Mouse (Mus musculus): Measurements from ENCODE around the gene Inf2. TPM values are rescaled to one million over a fixed set of nuclear protein-coding genes. Genes with fewer than 3 reads are reported as not detected.

Gene Inf2
- polyA plus RNA-seq (2015; fragmentation: Nextera tagmentation; extraction: Ambion mirVana): 1.6 and 2.6 TPM in 2 replicates

DNA sequence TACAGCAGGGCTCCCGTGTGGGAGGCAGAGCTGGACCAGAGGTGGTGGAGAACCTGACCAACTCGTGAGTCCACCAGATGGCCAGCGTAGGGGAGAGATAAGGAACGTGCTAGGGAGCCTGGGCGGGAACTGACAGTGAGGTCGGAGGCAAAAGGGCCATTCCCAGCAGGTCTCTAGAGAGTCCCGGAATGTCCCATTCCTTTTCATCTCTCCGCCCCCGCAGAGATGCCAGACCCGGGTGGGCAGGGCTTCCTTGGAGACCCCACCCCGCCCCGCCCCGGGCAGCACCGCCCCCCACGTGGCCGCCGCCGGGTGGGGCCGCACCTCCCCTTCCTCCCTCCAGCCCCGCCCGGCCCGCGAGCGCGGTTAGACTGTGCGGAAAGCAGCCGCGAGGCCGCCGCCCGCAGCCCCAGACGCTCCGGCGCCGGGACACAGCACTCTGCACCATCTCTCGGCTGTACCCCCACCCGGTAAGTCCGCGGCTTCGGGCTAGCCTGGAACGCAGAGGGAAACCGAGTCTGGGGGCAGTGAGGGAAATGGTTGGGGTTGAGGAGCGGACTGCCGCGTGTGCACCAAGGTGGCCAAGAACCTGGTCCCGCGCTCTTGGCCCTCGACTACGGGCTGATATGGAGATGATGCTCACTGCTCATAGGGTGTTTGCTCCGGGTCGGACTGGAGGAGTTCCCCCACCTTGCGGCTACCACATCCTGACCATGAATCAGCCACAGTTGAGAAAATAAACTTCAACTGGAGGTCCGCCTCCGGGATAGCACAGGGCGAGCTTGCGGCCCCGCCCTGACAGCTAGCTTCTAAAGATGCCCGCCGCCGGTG is at the start of gene Inf2:
Gene Inf2 (plus strand): TSS at position 359 of the 831 bp plus-strand sequence.
- Histone ChIP-seq H3K9me3 (ENCODE audit: control insufficient read depth, low read length) (no peaks in the 10 kb centered on the region), H3K36me3 (ENCODE audit: control insufficient read depth, insufficient read depth, low read length) (no peaks in the 10 kb centered on the region), H3K4me3 (ENCODE audit: low read length) (peak within 1 kb of the TSS; percentile 64), H3K9ac (ENCODE audit: low read depth, low read length) (peak within 1 kb of the TSS; percentile 77), H3K27ac (ENCODE audit: low read length) (no peak within 1 kb of the TSS), H3K4me1 (ENCODE audit: control insufficient read depth, insufficient read depth, low read length) (peaks cover 44% of the 10 kb centered on the region), H3K4me2 (ENCODE audit: low read depth, low read length) (peak within 1 kb of the TSS; percentile 98), H3K27me3 (replicated peaks; ENCODE audit: control insufficient read depth, insufficient read depth, low read length) (no peaks in the 10 kb centered on the region)
- under 1% methylated on average over 59 of the region's 60 CpGs for WGBS
- ATAC-seq: peak; percentile 88

DNA sequence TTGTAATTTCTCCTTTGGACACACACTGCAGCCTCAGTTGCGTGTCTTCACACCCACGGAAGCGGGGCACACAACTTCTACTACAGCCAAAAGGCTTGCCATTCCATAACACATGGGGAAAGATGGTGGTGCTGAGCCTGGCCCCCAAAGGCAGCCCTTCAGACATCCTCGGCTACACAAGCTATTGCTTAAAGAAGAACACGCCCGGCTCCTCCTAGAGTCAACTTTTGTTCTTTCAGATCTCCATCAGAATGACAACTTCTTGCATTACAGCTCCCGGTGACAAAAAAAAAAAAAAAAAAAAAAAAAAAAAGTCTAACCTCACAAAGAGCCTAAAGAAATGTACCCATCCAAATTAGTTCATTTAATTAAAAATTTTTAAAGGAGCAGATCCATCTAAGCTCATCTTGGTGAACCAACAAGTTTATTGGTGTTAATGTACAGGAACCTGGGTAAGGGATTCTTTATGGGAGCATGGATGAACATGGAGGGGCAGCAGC is 49.1 kb upstream of the Inf2 start:
- Histone ChIP-seq H3K4me2 (ENCODE audit: low read depth, low read length) (no peak overlapping the region), H3K4me1 (ENCODE audit: control insufficient read depth, insufficient read depth, low read length) (no peaks in the 10 kb centered on the region; the same call in 1 of the 2 replicates), H3K27ac (ENCODE audit: low read length) (no peak overlapping the region), H3K4me3 (ENCODE audit: low read length) (no peak overlapping the region), H3K27me3 (replicated peaks; ENCODE audit: control insufficient read depth, insufficient read depth, low read length) (no peaks in the 10 kb centered on the region), H3K36me3 (ENCODE audit: control insufficient read depth, insufficient read depth, low read length) (no peaks in the 10 kb centered on the region), H3K9me3 (ENCODE audit: control insufficient read depth, low read length) (no peaks in the 10 kb centered on the region), H3K9ac (ENCODE audit: low read depth, low read length) (no peak overlapping the region)
- WGBS: 89% methylated on average over 7 of the region's 7 CpGs
- no peak for ATAC-seq

DNA sequence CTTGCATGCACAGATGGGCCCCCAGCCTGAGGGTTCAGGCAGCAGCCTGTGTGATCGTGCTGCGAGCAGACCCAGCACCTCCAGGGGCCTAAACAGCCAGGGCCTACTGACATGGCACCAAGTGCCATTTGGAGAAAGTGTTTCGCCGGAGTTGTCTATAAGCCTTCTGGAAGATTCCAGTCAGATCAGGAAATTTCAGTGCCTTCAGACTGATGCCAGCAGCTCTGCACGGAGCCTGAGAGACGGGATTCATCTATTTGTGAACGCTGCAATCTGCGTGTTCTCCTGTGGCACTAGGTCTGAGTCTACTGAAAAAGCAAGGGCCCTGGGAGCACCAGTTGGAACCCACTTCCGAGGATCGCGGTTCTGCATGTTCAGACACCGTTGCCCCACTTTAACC is 48.3 kb upstream of the Inf2 start:
- H3K27me3 ChIP-seq (replicated peaks; ENCODE audit: control insufficient read depth, insufficient read depth, low read length): no peaks in the 10 kb centered on the region
- ATAC-seq: no peak
- no peaks in the 10 kb centered on the region for H3K36me3 ChIP-seq (ENCODE audit: control insufficient read depth, insufficient read depth, low read length)
- 92% methylated on average over 12 of the region's 12 CpGs for WGBS
- H3K4me1 ChIP-seq (ENCODE audit: control insufficient read depth, insufficient read depth, low read length): no peaks in the 10 kb centered on the region; the same call in 1 of the 2 replicates
- H3K9ac ChIP-seq (ENCODE audit: low read depth, low read length): no peak overlapping the region
- H3K9me3 ChIP-seq (ENCODE audit: control insufficient read depth, low read length): no peaks in the 10 kb centered on the region
- H3K4me3 ChIP-seq (ENCODE audit: low read length): no peak overlapping the region
- no peak overlapping the region for H3K27ac ChIP-seq (ENCODE audit: low read length)
- no peak overlapping the region for H3K4me2 ChIP-seq (ENCODE audit: low read depth, low read length)

DNA sequence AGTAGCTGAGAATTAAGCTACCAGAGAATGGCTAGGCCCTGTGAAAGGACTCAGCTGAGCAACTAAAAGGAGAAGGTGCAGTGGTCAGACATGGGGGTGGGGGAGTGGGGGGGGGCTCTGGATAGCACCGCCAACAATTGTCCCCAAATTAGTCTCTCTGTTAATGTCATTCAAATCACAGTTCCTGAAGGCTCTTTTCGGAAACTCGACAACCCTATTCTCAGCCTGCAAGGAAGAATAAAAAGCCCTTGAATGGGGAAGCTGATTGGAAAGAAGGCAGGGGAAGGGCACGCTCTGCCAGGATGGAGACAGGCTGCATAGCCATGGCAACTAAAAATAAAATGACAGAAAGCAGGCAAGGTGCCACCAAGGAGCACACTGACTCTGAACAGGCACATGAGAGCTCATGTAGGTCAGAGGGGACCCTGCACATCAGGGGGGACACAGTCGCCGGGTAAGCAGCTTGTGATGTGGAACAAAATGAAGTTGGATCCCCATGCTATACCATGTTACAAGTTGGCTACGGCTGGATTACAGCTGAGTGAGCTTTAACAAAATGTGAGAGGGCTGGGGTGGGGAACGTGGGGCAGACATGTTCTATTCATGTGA is 47.0 kb upstream of the Inf2 start:
- Histone ChIP-seq H3K9ac (ENCODE audit: low read depth, low read length) (no peak overlapping the region), H3K4me3 (ENCODE audit: low read length) (no peak overlapping the region), H3K36me3 (ENCODE audit: control insufficient read depth, insufficient read depth, low read length) (no peaks in the 10 kb centered on the region), H3K9me3 (ENCODE audit: control insufficient read depth, low read length) (no peaks in the 10 kb centered on the region), H3K4me2 (ENCODE audit: low read depth, low read length) (no peak overlapping the region), H3K4me1 (ENCODE audit: control insufficient read depth, insufficient read depth, low read length) (no peaks in the 10 kb centered on the region; the same call in 1 of the 2 replicates), H3K27me3 (replicated peaks; ENCODE audit: control insufficient read depth, insufficient read depth, low read length) (no peaks in the 10 kb centered on the region), H3K27ac (ENCODE audit: low read length) (no peak overlapping the region)
- no peak; the same call in 1 of the 2 replicates for ATAC-seq
- WGBS: 69% methylated on average over 8 of the region's 8 CpGs

DNA sequence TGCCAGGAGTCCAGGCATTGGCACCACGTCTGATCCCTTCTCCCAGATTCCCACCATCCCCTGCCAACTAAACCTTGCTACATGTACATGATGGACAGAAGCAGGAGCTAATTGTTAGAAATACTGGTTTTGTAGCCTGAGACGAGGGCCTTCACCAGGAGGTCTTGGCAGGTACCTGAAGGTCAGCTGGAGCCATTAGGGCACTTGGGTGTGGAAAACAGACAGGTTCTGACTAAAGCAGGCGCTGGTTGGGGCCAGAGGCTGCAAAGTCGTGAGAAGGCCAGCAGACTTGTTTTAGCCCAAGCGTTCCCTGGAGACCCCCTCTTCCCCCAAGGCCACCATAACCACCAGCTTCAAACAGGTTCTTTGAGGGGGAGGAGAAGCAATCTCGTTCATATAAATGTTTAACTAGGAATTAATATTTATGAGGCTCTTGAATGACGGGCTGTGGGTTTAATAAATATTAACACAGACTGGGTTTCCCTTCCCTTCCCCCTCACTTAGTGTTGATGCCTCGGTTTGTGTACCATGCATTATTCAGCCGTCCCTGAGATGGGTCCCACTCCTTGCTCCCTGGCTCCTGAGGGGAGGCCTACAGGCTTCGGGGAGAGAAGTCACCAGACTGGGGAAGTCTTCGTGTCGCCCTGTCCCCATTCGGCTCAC is 46.2 kb upstream of the Inf2 start:
- H3K36me3 ChIP-seq (ENCODE audit: control insufficient read depth, insufficient read depth, low read length): no peaks in the 10 kb centered on the region
- WGBS: 53% methylated on average over 13 of the region's 13 CpGs
- no peak overlapping the region for H3K9ac ChIP-seq (ENCODE audit: low read depth, low read length)
- ATAC-seq: peak; percentile 57
- H3K27me3 ChIP-seq (replicated peaks; ENCODE audit: control insufficient read depth, insufficient read depth, low read length): no peaks in the 10 kb centered on the region
- H3K4me2 ChIP-seq (ENCODE audit: low read depth, low read length): no peak overlapping the region
- H3K4me1 ChIP-seq (ENCODE audit: control insufficient read depth, insufficient read depth, low read length): no peaks in the 10 kb centered on the region; the same call in 1 of the 2 replicates
- H3K27ac ChIP-seq (ENCODE audit: low read length): no peak overlapping the region
- no peak overlapping the region for H3K4me3 ChIP-seq (ENCODE audit: low read length)
- H3K9me3 ChIP-seq (ENCODE audit: control insufficient read depth, low read length): no peaks in the 10 kb centered on the region

DNA sequence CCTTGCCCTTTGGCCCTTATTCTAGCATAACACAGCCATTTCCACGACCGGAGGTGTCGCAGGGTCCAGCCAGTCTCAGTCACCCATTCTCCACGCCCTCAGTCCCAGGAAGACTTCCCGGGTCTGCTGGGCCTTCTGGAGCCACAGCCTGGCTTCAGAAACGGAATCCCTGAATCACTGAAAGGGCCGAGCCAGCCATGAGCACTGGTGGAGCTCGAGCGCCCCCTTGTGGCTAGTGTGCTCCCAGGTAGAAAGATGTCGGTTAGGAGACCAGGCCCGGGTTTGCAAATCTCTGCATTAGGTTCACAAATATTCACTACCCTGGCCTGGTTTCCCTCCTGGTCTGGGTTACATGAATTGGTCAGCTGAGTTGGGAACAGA is 45.7 kb upstream of the Inf2 start:
- Histone ChIP-seq H3K9me3 (ENCODE audit: control insufficient read depth, low read length) (no peaks in the 10 kb centered on the region), H3K4me1 (ENCODE audit: control insufficient read depth, insufficient read depth, low read length) (no peaks in the 10 kb centered on the region; the same call in 1 of the 2 replicates), H3K9ac (ENCODE audit: low read depth, low read length) (no peak overlapping the region), H3K27ac (ENCODE audit: low read length) (no peak overlapping the region), H3K4me2 (ENCODE audit: low read depth, low read length) (no peak overlapping the region), H3K4me3 (ENCODE audit: low read length) (no peak overlapping the region), H3K36me3 (ENCODE audit: control insufficient read depth, insufficient read depth, low read length) (no peaks in the 10 kb centered on the region), H3K27me3 (replicated peaks; ENCODE audit: control insufficient read depth, insufficient read depth, low read length) (no peaks in the 10 kb centered on the region)
- WGBS: 2% methylated on average over 11 of the region's 11 CpGs
- ATAC-seq: peak; percentile 75

DNA sequence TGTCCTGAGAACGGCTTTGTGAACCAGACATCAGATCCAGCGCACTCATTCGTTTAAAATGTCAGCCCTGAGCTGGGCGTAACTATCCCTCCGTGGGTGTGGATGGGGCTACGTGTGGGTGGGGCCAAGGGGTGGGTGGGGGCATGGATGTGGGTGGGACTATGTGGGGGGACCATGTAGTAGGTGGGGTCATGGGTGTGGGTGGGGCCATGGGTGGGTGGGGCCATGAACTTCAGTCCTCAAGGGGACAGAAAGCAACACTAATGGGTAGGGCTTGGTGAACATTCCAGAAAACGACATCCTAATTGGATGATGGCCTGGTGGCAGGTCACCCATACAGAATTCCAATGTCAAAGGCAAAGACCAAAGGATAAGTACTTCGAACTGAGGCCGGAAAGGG is 44.6 kb upstream of the Inf2 start:
- Histone ChIP-seq H3K9ac (ENCODE audit: low read depth, low read length) (no peak overlapping the region), H3K9me3 (ENCODE audit: control insufficient read depth, low read length) (no peaks in the 10 kb centered on the region), H3K4me1 (ENCODE audit: control insufficient read depth, insufficient read depth, low read length) (no peaks in the 10 kb centered on the region; the same call in 1 of the 2 replicates), H3K4me2 (ENCODE audit: low read depth, low read length) (no peak overlapping the region), H3K4me3 (ENCODE audit: low read length) (no peak overlapping the region), H3K27me3 (replicated peaks; ENCODE audit: control insufficient read depth, insufficient read depth, low read length) (no peaks in the 10 kb centered on the region), H3K27ac (ENCODE audit: low read length) (no peak overlapping the region), H3K36me3 (ENCODE audit: control insufficient read depth, insufficient read depth, low read length) (no peaks in the 10 kb centered on the region)
- ATAC-seq: no peak
- 66% methylated on average over 9 of the region's 9 CpGs for WGBS

DNA sequence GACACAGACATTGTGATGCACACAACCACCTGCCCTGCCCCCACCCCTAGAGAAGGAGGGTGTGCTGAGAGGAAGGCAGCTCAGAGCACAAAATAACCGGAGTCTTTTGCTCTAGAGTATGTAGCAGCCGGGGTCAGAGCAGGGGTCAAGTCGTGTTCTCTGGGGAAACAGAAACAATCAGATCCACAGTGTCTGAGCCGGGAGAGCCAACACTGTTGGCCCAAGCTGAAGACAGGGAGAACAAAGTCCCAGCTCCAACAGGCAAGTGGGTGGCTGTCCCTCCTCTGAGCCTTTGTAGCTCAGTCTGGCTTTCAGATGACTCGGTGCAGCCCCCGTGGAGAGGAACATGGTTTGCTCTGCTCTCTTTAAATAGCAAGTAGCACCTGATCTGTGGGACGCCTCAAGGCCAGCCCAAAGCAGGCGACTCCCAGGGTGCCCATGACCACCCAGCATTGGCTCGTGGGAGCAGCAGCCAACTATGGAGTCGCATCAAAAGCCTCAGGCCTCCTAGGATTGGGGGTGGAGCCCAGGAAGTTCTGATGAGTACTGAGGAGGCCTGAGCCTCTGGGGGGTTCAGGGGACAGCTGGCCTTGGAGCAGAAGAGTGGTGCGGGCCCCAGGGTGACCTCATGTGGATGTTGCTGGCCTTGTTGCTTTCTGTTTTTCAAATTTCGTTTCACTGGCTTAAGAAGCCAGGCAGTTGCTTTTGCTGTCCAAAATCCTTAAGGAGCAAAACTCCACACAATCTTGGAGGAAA is 43.5 kb upstream of the Inf2 start:
- no peak overlapping the region for H3K9ac ChIP-seq (ENCODE audit: low read depth, low read length)
- ATAC-seq: no peak

More for the DNA sequence above, 43.5 kb upstream of the Inf2 start:
- Histone ChIP-seq H3K36me3 (ENCODE audit: control insufficient read depth, insufficient read depth, low read length) (no peaks in the 10 kb centered on the region), H3K4me3 (ENCODE audit: low read length) (no peak overlapping the region), H3K27me3 (replicated peaks; ENCODE audit: control insufficient read depth, insufficient read depth, low read length) (no peaks in the 10 kb centered on the region), H3K4me1 (ENCODE audit: control insufficient read depth, insufficient read depth, low read length) (no peaks in the 10 kb centered on the region; the same call in 1 of the 2 replicates), H3K27ac (ENCODE audit: low read length) (no peak overlapping the region), H3K9me3 (ENCODE audit: control insufficient read depth, low read length) (no peaks in the 10 kb centered on the region), H3K4me2 (ENCODE audit: low read depth, low read length) (no peak overlapping the region)
- 40% methylated on average over 12 of the region's 12 CpGs for WGBS
